Mouse (Mus musculus) embryo, embryonic 11 days (tissue): ENCODE data around the gene Mknk2.
A peak's percentile ranks its signal among the peaks of the same experiment; 100 is the strongest.

Experiments
- DNase-seq: peaks from one replicate; pipeline ENCODE4 v3.0.0-alpha.2; 2015

Mknk2 gene

GRCm38 (mm10) chr10:80669737-80670485 is 8.0 kb downstream of the Mknk2 start:
- DNase-seq, result no peak

- no peak for DNase-seq
Observed at GRCm38 (mm10) chr10:80669018-80669417, 8.9 kb downstream of the Mknk2 start.

- no peak for DNase-seq
Observed at GRCm38 (mm10) chr10:80668614-80669013, 9.3 kb downstream of the Mknk2 start.

- DNase-seq, result no peak
Observed at GRCm38 (mm10) chr10:80666837-80667412, 11.0 kb downstream of the Mknk2 start.

- DNase-seq, result no peak
Observed at GRCm38 (mm10) chr10:80665981-80666733, 11.8 kb downstream of the Mknk2 start.

GRCm38 (mm10) chr10:80665459-80665858 is 12.5 kb downstream of the Mknk2 start:
- no peak for DNase-seq

- peak; percentile 54 for DNase-seq
Observed at GRCm38 (mm10) chr10:80665016-80665380, 12.9 kb downstream of the Mknk2 start.

- no peak for DNase-seq
Observed at GRCm38 (mm10) chr10:80664197-80665015, 13.5 kb downstream of the Mknk2 start.

GRCm38 (mm10) chr10:80663485-80664196 is 14.3 kb downstream of the Mknk2 start:
- DNase-seq, result no peak

GRCm38 (mm10) chr10:80661149-80661548 is 16.8 kb downstream of the Mknk2 start:
- peak; percentile 63 for DNase-seq

GRCm38 (mm10) chr10:80659213-80659612 is 18.7 kb downstream of the Mknk2 start:
- DNase-seq, result peak; percentile 81

GRCm38 (mm10) chr10:80658841-80659202 is 19.1 kb downstream of the Mknk2 start:
- no peak for DNase-seq

GRCm38 (mm10) chr10:80658194-80658840 is 19.6 kb downstream of the Mknk2 start:
- DNase-seq, result no peak

- DNase-seq, result no peak
Observed at GRCm38 (mm10) chr10:80656863-80657623, 20.9 kb downstream of the Mknk2 start, which contains the start of gene Btbd2. Btbd2 (minus strand) TSS chr10:80657071.

- DNase-seq, result peak; percentile 99
Observed at GRCm38 (mm10) chr10:80656130-80656862, 21.6 kb downstream of the Mknk2 start.

- no peak for DNase-seq
Observed at GRCm38 (mm10) chr10:80655406-80656129, 22.3 kb downstream of the Mknk2 start.

GRCm38 (mm10) chr10:80654866-80655265 is 23.0 kb downstream of the Mknk2 start:
- DNase-seq, result no peak

GRCm38 (mm10) chr10:80653156-80653720 is 24.7 kb downstream of the Mknk2 start:
- DNase-seq, result no peak

- DNase-seq, result no peak
Observed at GRCm38 (mm10) chr10:80650392-80650791, 27.5 kb downstream of the Mknk2 start.
